Mouse (Mus musculus) limb, embryonic 13.5 days (tissue): ENCODE results near the gene BC030870. TPM values are rescaled to one million over a fixed set of nuclear protein-coding genes. Genes with fewer than 3 reads are reported as not detected.

Experiments
- ATAC-seq: fragments of 200-750 bp; cut with Nextera tagmentation; 2 replicates; pipeline ENCODE4 v1.8.0; 2017; ENCODE audit warnings: low read depth, moderate number of reproducible peaks, moderate TSS enrichment; ENCODE audit not compliant: low FRiP score
- H3K27ac ChIP-seq: fragments of 300-500 bp; sonication (generic); 2 replicates; pipeline ENCODE4 v1.5.1; 2015; ENCODE audit warnings: inconsistent platforms, mild to moderate bottlenecking, moderate library complexity
- H3K27me3 ChIP-seq: fragments of 300-500 bp; sonication (generic); 2 replicates; pipeline ENCODE4 v1.6.1; 2015; ENCODE audit warnings: mild to moderate bottlenecking, inconsistent platforms
- H3K36me3 ChIP-seq: fragments of 300-500 bp; sonication (generic); 2 replicates; pipeline ENCODE4 v1.6.1; 2015; ENCODE audit warnings: inconsistent platforms, mild to moderate bottlenecking, moderate library complexity
- H3K4me1 ChIP-seq: fragments of 300-500 bp; sonication (generic); 2 replicates; pipeline ENCODE4 v1.6.1; 2015; ENCODE audit warnings: inconsistent platforms
- H3K4me2 ChIP-seq: fragments of 300-500 bp; sonication (generic); replicated peaks from 2 replicates; pipeline ENCODE4 v1.6.1; 2015; ENCODE audit warnings: inconsistent platforms, mild to moderate bottlenecking, moderate library complexity
- H3K4me3 ChIP-seq: fragments of 300-500 bp; sonication (generic); 2 replicates; pipeline ENCODE4 v1.5.1; 2015; ENCODE audit warnings: moderate library complexity, mild to moderate bottlenecking, inconsistent platforms
- H3K9ac ChIP-seq: fragments of 300-500 bp; sonication (generic); 2 replicates; pipeline ENCODE4 v1.6.1; 2015; ENCODE audit warnings: mild to moderate bottlenecking, inconsistent platforms
- H3K9me3 ChIP-seq: fragments of 300-500 bp; sonication (generic); 2 replicates; pipeline ENCODE4 v1.6.1; 2016; ENCODE audit warnings: inconsistent platforms
- WGBS: fragments of 180-500 bp; shearing (Covaris S2); methylation state at CpG from one replicate; pipeline ENCODE4 v1.1.7; 2015; 5-methylcytosine and 5-hydroxymethylcytosine counted together
- polyA plus RNA-seq: library from polyadenylated mRNA; unstranded; fragments of >200 nt; fragmentation: Nextera tagmentation; extraction: Ambion mirVana; gene quantifications from 2 replicates; pipeline ENCODE4 v1.2.1, GENCODE M21; 2015

Gene BC030870
- polyA plus RNA-seq, 1 experiment from 2014 or later, result 0.09 TPM

- no peaks in the 10 kb centered on the region for H3K36me3 ChIP-seq
- WGBS, result 28% methylated on average over 10 of the region's 10 CpGs
- H3K4me2 ChIP-seq, result no peak overlapping the region
- H3K27ac ChIP-seq, result no peak overlapping the region
- no peaks in the 10 kb centered on the region for H3K9me3 ChIP-seq
- H3K4me3 ChIP-seq, result no peak overlapping the region
- ATAC-seq, result no peak
- peaks cover 20% of the 10 kb centered on the region; the same call in 1 of the 2 replicates for H3K4me1 ChIP-seq
- H3K9ac ChIP-seq, result no peak overlapping the region
- no peaks in the 10 kb centered on the region for H3K27me3 ChIP-seq
Measured at GRCm38 (mm10) chr8:65067694-65068472, 61.5 kb downstream of the BC030870 start.

GRCm38 (mm10) chr8:65067031-65067430 lies 62.3 kb downstream of the BC030870 start:
- Histone ChIP-seq H3K4me2 (no peak overlapping the region), H3K9me3 (no peaks in the 10 kb centered on the region), H3K36me3 (no peaks in the 10 kb centered on the region), H3K9ac (no peak overlapping the region), H3K4me3 (no peak overlapping the region), H3K27ac (no peak overlapping the region), H3K27me3 (no peaks in the 10 kb centered on the region), H3K4me1 (peaks cover 20% of the 10 kb centered on the region; the same call in 1 of the 2 replicates)
- ATAC-seq, result no peak
- 87% methylated on average over 4 of the region's 4 CpGs for WGBS

GRCm38 (mm10) chr8:65065622-65066021 lies 63.7 kb downstream of the BC030870 start:
- Histone ChIP-seq H3K27me3 (no peaks in the 10 kb centered on the region), H3K36me3 (no peaks in the 10 kb centered on the region), H3K4me3 (no peak overlapping the region), H3K9ac (no peak overlapping the region), H3K4me2 (no peak overlapping the region), H3K9me3 (no peaks in the 10 kb centered on the region), H3K27ac (no peak overlapping the region), H3K4me1 (peaks cover 20% of the 10 kb centered on the region; the same call in 1 of the 2 replicates)
- no peak for ATAC-seq
- 97% methylated on average over 3 of the region's 3 CpGs for WGBS

GRCm38 (mm10) chr8:65064071-65064470 lies 65.3 kb downstream of the BC030870 start:
- Histone ChIP-seq H3K4me3 (no peak overlapping the region), H3K27me3 (no peaks in the 10 kb centered on the region), H3K4me2 (no peak overlapping the region), H3K4me1 (peaks cover 15% of the 10 kb centered on the region; the same call in 1 of the 2 replicates), H3K9ac (no peak overlapping the region), H3K36me3 (no peaks in the 10 kb centered on the region), H3K27ac (no peak overlapping the region), H3K9me3 (no peaks in the 10 kb centered on the region)
- 38% methylated on average over 2 of the region's 2 CpGs for WGBS
- no peak for ATAC-seq

- 75% methylated on average over 4 of the region's 4 CpGs for WGBS
Measured at GRCm38 (mm10) chr8:65062195-65062594, 67.2 kb downstream of the BC030870 start.

GRCm38 (mm10) chr8:65056722-65057121 lies 72.6 kb downstream of the BC030870 start:
- no peak overlapping the region for H3K4me2 ChIP-seq
- H3K27ac ChIP-seq, result no peak overlapping the region
- H3K27me3 ChIP-seq, result no peaks in the 10 kb centered on the region
- peaks cover 19% of the 10 kb centered on the region for H3K4me1 ChIP-seq
- 86% methylated on average over 4 of the region's 4 CpGs for WGBS
- no peaks in the 10 kb centered on the region for H3K36me3 ChIP-seq
- H3K9me3 ChIP-seq, result no peaks in the 10 kb centered on the region
- no peak overlapping the region for H3K9ac ChIP-seq
- H3K4me3 ChIP-seq, result no peak overlapping the region
- no peak for ATAC-seq

More at GRCm38 (mm10) chr8:65062195-65062594, 67.2 kb downstream of the BC030870 start:
- Histone ChIP-seq H3K4me2 (no peak overlapping the region), H3K27ac (no peak overlapping the region), H3K9ac (no peak overlapping the region), H3K4me1 (peaks cover 9% of the 10 kb centered on the region; the same call in 1 of the 2 replicates), H3K4me3 (no peak overlapping the region), H3K27me3 (no peaks in the 10 kb centered on the region), H3K36me3 (no peaks in the 10 kb centered on the region), H3K9me3 (no peaks in the 10 kb centered on the region)
- no peak for ATAC-seq

- peak overlapping the region; percentile 40; the same call in 1 of the 2 replicates for H3K27ac ChIP-seq
- no peak overlapping the region for H3K9ac ChIP-seq
- H3K4me1 ChIP-seq, result peaks cover 19% of the 10 kb centered on the region
- peak overlapping the region; percentile 16; the same call in 1 of the 2 replicates for H3K4me2 ChIP-seq
- H3K9me3 ChIP-seq, result no peaks in the 10 kb centered on the region
- peak; percentile 82 for ATAC-seq
- no peaks in the 10 kb centered on the region for H3K36me3 ChIP-seq
- H3K27me3 ChIP-seq, result no peaks in the 10 kb centered on the region
- whole genome bisulfite sequencing, result 15% methylated on average over 5 of the region's 5 CpGs
- H3K4me3 ChIP-seq, result no peak overlapping the region
Measured at GRCm38 (mm10) chr8:65053968-65054367, 75.4 kb downstream of the BC030870 start.

- Histone ChIP-seq H3K27me3 (no peaks in the 10 kb centered on the region), H3K4me2 (no peak overlapping the region), H3K9ac (no peak overlapping the region), H3K4me1 (peaks cover 19% of the 10 kb centered on the region), H3K27ac (peak overlapping the region; percentile 40), H3K9me3 (no peaks in the 10 kb centered on the region), H3K4me3 (no peak overlapping the region), H3K36me3 (no peaks in the 10 kb centered on the region)
- no peak for ATAC-seq
- 34% methylated on average over 3 of the region's 3 CpGs for WGBS
Measured at GRCm38 (mm10) chr8:65053554-65053953, 75.8 kb downstream of the BC030870 start.

GRCm38 (mm10) chr8:65047801-65048200 lies 81.6 kb downstream of the BC030870 start:
- H3K4me1 ChIP-seq, result no peaks in the 10 kb centered on the region
- H3K4me2 ChIP-seq, result no peak overlapping the region
- H3K4me3 ChIP-seq, result no peak overlapping the region
- H3K9ac ChIP-seq, result no peak overlapping the region
- ATAC-seq, result no peak
- whole genome bisulfite sequencing, result 90% methylated on average over 4 of the region's 4 CpGs
- H3K9me3 ChIP-seq, result no peaks in the 10 kb centered on the region
- H3K36me3 ChIP-seq, result no peaks in the 10 kb centered on the region
- no peaks in the 10 kb centered on the region for H3K27me3 ChIP-seq
- H3K27ac ChIP-seq, result no peak overlapping the region

- Histone ChIP-seq H3K9me3 (no peaks in the 10 kb centered on the region), H3K4me2 (no peak overlapping the region), H3K27me3 (no peaks in the 10 kb centered on the region), H3K36me3 (no peaks in the 10 kb centered on the region), H3K4me1 (no peaks in the 10 kb centered on the region), H3K9ac (no peak overlapping the region), H3K27ac (no peak overlapping the region), H3K4me3 (no peak overlapping the region)
- 87% methylated on average over 4 of the region's 4 CpGs for WGBS
- ATAC-seq, result no peak
Measured at GRCm38 (mm10) chr8:65047193-65047592, 82.2 kb downstream of the BC030870 start.

GRCm38 (mm10) chr8:65046565-65046964 lies 82.8 kb downstream of the BC030870 start:
- Histone ChIP-seq H3K27ac (no peak overlapping the region), H3K4me2 (no peak overlapping the region), H3K9me3 (no peaks in the 10 kb centered on the region), H3K4me3 (no peak overlapping the region), H3K27me3 (no peaks in the 10 kb centered on the region), H3K9ac (no peak overlapping the region), H3K4me1 (no peaks in the 10 kb centered on the region), H3K36me3 (no peaks in the 10 kb centered on the region)
- 62% methylated on average over 5 of the region's 5 CpGs for WGBS
- ATAC-seq, result peak; percentile 24; the same call in 1 of the 2 replicates

- Histone ChIP-seq H3K4me3 (peak within 1 kb of the TSS; percentile 41), H3K27me3 (no peaks in the 10 kb centered on the region), H3K27ac (no peak within 1 kb of the TSS; the same call in 1 of the 2 replicates), H3K4me1 (peaks cover 31% of the 10 kb centered on the region), H3K36me3 (no peaks in the 10 kb centered on the region), H3K9me3 (no peaks in the 10 kb centered on the region), H3K9ac (peak within 1 kb of the TSS; percentile 32; the same call in 1 of the 2 replicates), H3K4me2 (peak within 1 kb of the TSS; percentile 71)
- peak; percentile 83 for ATAC-seq
- 0% methylated on average over 8 of the region's 8 CpGs for WGBS
Measured at GRCm38 (mm10) chr8:65037117-65037533, 92.2 kb downstream of the BC030870 start, which contains the start of gene Apela. TSS of gene Apela (minus strand) at chr8:65037336.
